Mouse (Mus musculus) left cerebral cortex, adult 2 months (tissue): ENCODE data around the gene Ostm1. TPM values are rescaled to one million over a fixed set of nuclear protein-coding genes. Genes with fewer than 3 reads are reported as not detected.

Experiments used
- DNase-seq, 2 experiments: peaks; one replicate each; pipeline ENCODE4 v3.0.0; 2021 to 2022; ENCODE audit warnings: low spot score in 2 of 2, mixed read lengths in 1 of 2; ENCODE audit errors: extremely low spot score in 1 of 2
- H3K27ac ChIP-seq: fragments of 200-600 bp; 2 replicates; pipeline ENCODE4 v1.8.1; 2022
- H3K4me3 ChIP-seq: fragments of 200-600 bp; 2 replicates; pipeline ENCODE4 v1.8.1; 2022
- CTCF ChIP-seq: fragments of 200-600 bp; IDR thresholded peaks from 2 replicates; pipeline ENCODE4 v1.8.1; 2022; ENCODE audit warnings: antibody characterized with exemption, mild to moderate bottlenecking, moderate library complexity
- intact Hi-C: fragments of 180-260 bp; cut with DNase I; formaldehyde crosslinking; loops from one replicate; pipeline ENCODE4 v1.15.1; 2025
- total RNA-seq, 2 experiments: library from RNA; stranded (reverse); gene quantifications; 2 replicates each; pipeline ENCODE4 v1.2.3; 2021

The Ostm1 gene
- total RNA-seq, 2 experiments from 2014 or later = 47.0 to 52.3 TPM

GRCm38 (mm10) chr10:42734546-42735060 is 151.0 kb downstream of the Ostm1 start:
- TF ChIP-seq CTCF = peak; percentile 59
- intact Hi-C loops = loop anchor here (2.0 to 5.0 kb wide), 2 partner anchors 37 to 426 kb away; no protein-coding TSS in a partner anchor
- H3K4me3 ChIP-seq = no peak overlapping the region

GRCm38 (mm10) chr10:42751813-42752212 is 168.2 kb downstream of the Ostm1 start:
- intact Hi-C loops = no loop called here
- no peak for DNase-seq
- no peak for TF ChIP-seq CTCF
- Histone ChIP-seq H3K27ac (no peak overlapping the region), H3K4me3 (no peak overlapping the region)

More at GRCm38 (mm10) chr10:42734546-42735060, 151.0 kb downstream of the Ostm1 start:
- DNase-seq = peak; percentile 28 to 36
- H3K27ac ChIP-seq = no peak overlapping the region

Other genes starting within 250 kb of the Ostm1 start
- gene Afg1l, start 105.3 kb upstream of the Ostm1 start, total RNA-seq = 10 to 100 TPM; 10.4 to 12.7 TPM
- gene Snx3, start 81.8 kb upstream of the Ostm1 start, total RNA-seq = 100 to 1,000 TPM; 196 to 198 TPM
- gene Nr2e1, start 190 bp upstream of the Ostm1 start, total RNA-seq = 10 to 100 TPM; 10.9 to 14.1 TPM
- gene Sec63, start 177.7 kb downstream of the Ostm1 start, total RNA-seq = 10 to 100 TPM; 46.2 to 62.8 TPM